Mouse (Mus musculus): ENCODE results near the gene Eef1akmt2. TPM values are rescaled to one million over a fixed set of nuclear protein-coding genes. Genes with fewer than 3 reads are reported as not detected.

The Eef1akmt2 gene
- total RNA-seq, 2 experiments from 2014 or later, result 31.0 to 33.4 TPM

DNA sequence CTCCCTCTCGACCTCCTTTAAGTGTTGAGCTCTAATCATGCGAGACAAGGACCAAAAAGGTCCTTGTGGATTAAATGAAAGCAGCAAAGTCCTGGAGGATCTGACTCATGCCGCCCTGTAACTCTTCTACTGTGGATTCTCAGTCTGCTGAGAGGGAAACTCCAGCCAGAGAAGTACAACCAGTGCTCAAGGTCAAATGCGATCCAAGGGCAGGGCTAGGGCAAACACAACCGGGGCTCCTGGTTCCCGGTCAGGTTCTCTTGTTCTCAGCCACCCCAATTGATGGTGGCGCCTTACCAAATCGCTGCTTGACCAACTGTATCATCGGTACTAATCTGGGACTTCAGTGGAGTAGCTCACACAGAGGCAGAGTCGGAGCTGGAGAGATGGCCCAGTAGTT lies 51.6 kb downstream of the Eef1akmt2 start:
- DNase-seq (ENCODE audit: low spot score in 2 of 2), result no peak
- intact Hi-C loops (cut with DNase I), result no loop called here

DNA sequence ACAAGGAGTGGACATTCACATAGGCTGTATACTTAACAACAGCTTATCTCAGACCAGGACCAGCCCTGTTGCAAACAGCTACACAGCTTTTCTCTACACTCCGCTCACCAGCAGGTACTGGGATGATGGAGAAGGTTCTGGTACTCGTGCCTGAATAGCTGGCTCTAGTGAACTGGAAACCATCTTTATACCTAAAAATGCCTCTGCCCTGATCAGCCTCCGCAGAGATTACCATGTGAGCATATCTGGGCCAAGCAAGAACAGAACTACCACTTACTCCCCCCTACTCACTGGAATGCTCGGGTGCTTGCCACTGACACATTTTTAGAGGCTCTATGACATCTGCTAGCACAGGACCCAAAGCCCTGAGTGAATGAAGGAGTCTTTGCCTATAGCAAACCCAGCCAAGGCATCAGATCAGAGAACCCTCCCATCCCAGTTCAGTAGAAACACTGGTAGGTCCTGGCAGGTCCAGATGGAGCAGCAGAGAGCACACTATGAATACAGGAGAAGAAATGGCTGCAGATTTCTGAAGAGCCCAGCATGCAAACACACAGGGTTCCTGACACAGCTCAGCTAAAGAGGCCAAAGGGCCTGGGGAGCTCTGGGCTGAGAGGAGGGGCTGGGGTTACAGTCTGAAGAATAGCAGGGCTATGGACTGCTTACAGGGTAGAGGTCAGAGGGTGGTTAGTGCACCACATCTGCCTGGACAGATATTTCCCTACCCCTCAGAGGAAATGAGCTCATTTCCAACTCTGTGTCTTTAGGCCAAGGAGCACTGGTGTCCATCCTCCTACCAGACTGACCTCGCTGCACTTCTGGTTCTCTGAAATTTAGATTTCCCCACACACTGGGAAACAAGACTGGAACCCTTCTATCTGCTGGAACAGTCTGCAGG lies 53.1 kb downstream of the Eef1akmt2 start:
- intact Hi-C loops (cut with DNase I), result no loop called here
- peak in 1 of 2 experiments; percentile 79 for DNase-seq (ENCODE audit: low spot score in 2 of 2)

DNA sequence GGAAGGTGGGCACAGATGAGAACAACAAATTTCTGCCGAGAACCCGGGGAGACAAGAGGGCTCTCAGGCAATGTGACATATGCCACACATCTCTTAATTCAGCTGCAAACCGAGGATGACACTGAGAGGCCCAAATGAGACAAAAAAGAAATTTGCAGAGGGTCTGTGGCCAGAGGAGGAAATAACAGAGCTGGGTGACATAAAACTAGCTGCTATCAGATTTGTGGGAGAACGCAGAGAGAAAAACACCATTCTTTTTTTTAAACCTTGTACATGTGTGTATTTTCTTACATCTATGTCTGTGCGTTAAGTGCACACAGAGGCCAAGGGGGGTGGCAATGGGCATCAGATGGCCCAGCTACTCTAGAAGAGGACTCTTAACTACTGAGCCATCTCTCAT lies 57.3 kb downstream of the Eef1akmt2 start:
- no peak for DNase-seq (ENCODE audit: low spot score in 2 of 2)
- intact Hi-C loops (cut with DNase I), result no loop called here

DNA sequence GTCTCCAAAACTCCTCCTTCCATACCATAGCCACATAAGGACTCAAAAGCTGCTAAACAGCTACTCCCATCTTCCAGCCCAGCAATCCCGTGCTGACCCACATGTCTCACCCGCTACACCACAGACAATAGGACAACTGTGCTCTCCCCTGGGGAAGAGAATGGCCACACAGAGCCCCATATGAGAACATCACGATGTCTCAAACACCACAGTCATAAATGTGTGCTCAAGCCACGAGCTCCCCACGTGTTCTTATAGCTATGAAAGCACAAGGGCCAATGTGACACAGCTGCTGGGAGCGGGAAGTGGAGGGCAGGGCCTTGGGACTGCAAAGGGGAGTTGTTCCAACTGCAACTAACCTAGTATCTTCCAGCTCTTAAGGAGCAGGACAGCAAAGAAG lies 59.0 kb downstream of the Eef1akmt2 start:
- intact Hi-C loops (cut with DNase I), result no loop called here
- no peak for DNase-seq (ENCODE audit: low spot score in 2 of 2)

DNA sequence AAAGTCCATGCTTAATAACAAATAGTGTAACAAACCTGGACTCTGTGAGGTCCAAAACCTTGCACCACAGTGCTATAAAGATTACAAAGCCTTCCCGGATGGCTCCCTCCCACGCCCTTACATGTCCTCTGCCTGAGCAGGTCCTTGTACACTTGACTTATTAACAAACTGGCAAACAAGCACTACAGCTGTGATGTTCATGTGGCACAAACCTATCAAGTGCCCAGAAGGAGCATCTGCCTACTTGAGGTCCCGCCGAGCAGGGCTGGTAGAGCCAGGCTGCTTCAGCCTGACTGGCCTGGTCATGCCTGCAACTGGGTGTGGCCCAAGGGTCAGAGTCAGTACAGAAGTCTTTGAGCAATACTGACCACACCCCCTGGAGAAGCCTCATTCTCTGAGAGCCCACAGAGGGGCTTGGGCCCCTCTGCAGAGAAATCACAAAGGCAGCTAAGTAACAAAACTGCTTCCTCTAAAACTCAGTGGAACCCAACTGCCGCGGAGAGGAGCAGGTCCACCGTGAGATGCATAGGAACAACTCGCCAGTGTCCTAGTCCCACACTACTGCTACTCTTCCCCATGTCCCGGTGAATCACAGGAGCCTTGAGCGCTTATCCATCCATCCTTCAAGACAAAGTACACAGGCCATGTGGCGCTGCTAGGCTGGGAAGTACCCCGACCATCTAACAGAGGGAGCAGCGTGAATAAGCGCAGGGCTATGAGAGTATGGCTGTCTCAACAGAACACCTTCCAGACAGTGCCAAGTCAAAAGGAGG lies 61.8 kb downstream of the Eef1akmt2 start:
- intact Hi-C loops (cut with DNase I), result no loop called here
- no peak for DNase-seq (ENCODE audit: low spot score in 2 of 2)

DNA sequence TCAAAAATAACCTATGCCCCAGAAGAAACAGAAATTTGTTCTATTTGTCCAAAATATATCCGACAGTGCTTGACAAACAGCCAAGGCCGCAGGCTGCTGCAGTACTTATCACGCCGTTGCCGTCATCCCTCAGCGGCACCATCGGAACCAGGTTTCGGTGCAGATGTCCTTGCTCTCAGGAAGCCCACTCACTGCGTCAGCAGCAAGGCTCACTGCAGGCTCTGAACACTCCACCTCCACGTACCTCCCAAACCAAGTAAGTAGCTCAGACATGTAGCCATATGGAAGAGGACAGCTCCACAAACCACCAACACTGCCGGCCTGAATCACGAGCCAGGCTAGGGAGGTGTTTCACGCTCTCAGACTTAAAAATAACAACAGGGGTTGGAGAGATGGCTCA lies 63.6 kb downstream of the Eef1akmt2 start:
- intact Hi-C loops (cut with DNase I), result loop anchor here (1.0 to 2.0 kb wide), 3 partner anchors 18 to 68 kb away; no protein-coding TSS in a partner anchor
- DNase-seq (ENCODE audit: low spot score in 2 of 2), result peak; percentile 78 to 98

DNA sequence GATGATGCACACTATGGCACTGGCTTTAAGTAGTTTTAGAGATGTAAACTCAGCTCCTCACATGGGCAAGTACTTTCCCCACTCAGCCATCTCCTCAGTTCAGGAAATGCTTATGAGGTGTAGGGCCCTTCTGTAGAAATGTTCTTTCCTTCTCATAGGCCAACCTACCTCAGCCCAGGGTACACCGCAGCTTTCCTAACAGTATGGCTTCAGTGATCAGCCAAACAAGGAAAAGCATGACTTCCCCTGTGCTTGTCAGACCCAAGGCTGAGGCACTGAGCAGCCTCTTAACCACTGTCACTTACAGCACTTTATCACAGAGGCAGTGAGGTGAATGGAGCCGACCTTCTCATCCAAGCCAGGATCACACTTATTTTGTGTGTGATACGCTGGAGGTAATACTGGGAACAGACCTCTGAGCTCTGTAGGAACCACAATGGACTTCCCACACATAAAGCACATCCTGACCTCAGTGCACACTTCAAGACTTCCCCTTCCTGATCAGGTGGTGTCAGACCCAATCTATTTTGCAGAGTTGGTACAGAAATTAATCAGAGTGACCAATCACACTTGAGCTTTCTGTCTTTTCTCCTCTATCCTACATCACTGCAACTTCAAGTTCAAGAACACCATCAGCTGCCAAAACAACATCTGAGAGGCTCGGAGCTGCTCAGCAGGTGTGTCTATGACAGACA lies 64.8 kb downstream of the Eef1akmt2 start:
- intact Hi-C loops (cut with DNase I), result loop anchor here (2.0 kb wide), 2 partner anchors 25 to 67 kb away; no protein-coding TSS in a partner anchor
- DNase-seq (ENCODE audit: low spot score in 2 of 2), result no peak

DNA sequence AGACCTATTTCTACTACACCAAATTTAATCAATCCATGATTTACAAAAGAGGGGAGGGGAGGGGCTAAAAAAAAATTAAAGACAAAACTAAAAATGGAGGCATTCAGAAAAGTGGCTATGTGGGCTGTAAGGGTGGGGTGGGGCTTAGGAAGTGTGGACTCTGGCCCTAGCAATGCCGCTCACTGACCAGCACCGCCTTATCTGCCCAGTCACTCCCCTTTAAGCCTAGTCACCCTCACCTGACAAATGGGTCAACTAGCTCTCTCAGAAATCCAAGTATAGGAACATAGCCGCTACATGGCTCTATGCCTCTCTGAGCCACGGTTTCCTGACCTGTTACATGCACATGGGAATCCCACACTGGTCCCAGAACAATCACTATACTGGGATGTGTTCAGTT lies 65.5 kb downstream of the Eef1akmt2 start:
- no peak for DNase-seq (ENCODE audit: low spot score in 2 of 2)
- intact Hi-C loops (cut with DNase I), result no loop called here

DNA sequence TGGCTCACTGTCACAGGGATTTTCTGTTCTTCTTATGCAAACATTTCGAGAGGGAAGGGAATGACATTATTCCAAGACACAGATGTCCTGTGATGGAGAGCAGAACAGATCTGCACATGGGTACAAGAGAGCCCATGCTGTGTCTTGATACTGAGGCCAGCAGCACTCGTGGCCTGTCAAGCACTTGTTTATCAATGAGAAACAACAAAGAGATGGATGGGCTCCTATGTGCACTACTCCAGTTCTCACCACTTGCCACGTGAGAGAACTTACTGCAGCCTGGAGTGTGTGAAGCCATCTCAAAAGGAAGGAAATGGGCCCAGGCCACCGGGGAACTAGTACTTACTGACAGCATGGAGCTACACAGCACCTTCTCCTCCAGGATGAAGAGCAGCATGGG lies 66.0 kb downstream of the Eef1akmt2 start:
- DNase-seq (ENCODE audit: low spot score in 2 of 2), result no peak
- intact Hi-C loops (cut with DNase I), result no loop called here

DNA sequence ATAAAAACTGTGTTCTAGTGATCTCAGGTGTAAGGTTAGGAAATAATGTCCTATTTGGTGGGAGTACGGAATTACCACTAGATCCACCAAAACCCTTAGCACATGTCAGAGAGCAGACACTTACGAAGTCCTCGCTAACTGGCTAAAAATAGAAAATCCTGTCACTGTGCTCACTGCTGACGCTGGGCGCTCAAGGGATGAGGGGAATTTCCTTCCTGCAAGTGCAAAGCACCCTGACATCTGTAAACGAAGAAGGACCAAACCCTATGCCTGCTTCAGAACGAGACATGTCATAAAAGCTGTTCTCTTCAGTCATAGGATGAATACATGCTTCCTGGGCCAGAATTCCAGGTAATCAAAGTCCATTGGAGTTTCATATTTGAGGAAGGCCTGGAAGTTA lies 66.5 kb downstream of the Eef1akmt2 start:
- no peak for DNase-seq (ENCODE audit: low spot score in 2 of 2)
- intact Hi-C loops (cut with DNase I), result no loop called here

DNA sequence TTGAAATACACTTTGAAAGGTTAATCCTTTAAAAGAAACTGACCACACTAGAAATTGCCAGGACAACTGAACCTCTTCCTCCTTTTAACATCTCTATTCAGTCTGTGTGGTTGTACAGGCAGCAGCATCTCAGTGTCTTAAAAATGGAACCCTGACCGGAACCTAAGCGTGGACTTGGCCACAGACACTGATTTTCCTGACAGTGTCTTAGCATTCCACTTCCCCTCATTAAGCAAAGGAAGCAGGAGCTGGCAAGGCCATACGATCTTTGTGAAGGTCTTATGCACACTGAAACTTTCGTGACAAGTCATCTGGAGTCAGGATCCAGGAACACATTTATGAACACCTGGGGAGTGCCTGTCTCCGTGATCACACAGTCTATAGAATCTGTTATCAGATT lies 68.4 kb downstream of the Eef1akmt2 start:
- DNase-seq (ENCODE audit: low spot score in 2 of 2), result no peak
- intact Hi-C loops (cut with DNase I), result no loop called here

DNA sequence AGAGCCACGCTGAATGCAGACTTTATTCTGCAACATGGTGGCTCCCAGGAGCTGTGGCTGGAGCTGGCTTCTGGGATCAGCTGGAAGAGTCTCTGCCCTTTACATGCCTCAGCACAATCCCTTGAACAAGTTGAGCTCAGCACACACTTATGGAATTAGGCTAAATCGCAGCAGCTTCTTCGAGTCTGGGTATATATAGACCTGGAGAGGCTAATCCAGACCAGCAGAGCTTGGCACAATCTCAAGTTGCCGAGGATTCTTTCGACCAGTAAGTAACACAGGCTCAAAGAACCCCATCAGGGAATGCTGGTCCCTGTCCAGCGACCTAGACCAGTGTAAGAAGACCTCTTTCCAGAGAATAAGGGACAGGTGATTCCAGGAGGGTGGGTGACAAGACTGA lies 70.6 kb downstream of the Eef1akmt2 start:
- intact Hi-C loops (cut with DNase I), result no loop called here
- no peak for DNase-seq (ENCODE audit: low spot score in 2 of 2)

DNA sequence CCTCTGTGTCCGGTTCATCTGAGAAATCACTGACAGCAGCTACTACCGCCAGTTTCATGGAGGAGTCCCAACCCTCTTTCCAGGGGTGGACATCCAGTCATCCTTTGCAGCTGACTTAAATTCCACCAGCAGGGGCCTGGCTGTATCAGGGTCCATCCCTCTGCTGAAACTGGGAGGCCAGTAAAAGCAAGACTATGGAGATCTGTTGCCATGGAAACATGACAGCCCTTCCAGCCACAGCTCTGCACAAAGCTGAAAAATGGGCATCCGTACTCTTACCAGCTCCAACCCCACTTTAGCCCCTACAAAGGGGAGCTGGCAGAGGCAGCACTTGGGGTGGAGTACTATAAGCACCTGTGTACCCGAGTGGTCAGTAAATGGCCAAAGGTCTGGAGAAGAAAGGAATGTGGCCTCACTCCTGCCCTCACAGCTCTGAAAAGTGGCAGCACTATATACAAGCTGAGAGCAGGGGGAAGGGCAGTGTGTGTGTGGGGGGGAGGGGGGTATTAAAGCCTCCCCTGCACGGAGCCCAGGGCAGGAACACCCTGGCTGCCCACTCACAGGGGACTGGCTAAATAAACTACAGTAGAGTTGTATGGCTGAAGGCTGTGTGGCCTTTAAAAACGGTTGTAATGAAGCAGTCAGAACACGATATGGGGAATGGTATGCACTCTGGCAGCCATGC lies 71.2 kb downstream of the Eef1akmt2 start:
- peak in 1 of 2 experiments; percentile 52 for DNase-seq (ENCODE audit: low spot score in 2 of 2)
- intact Hi-C loops (cut with DNase I), result no loop called here

DNA sequence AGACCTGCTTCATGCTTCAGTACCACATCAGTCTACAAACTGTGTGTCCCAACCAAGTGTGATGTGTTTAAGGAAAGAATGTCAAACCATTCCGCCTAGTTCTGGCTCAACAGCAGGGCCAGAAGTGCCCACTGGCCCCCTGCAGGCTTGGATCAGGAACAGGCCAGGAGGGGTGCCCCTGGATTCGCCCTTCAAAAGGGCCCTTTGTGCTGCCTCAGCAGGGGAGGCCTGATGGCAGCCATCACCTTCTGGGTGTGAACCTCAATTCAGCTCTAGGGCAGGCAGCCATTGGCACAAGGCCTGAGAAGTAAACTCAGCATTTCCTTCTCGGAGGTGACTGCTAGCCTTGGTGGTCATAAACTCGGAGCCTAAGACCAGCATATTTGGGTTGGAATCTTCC lies 71.9 kb downstream of the Eef1akmt2 start:
- intact Hi-C loops (cut with DNase I), result no loop called here
- DNase-seq (ENCODE audit: low spot score in 2 of 2), result no peak

DNA sequence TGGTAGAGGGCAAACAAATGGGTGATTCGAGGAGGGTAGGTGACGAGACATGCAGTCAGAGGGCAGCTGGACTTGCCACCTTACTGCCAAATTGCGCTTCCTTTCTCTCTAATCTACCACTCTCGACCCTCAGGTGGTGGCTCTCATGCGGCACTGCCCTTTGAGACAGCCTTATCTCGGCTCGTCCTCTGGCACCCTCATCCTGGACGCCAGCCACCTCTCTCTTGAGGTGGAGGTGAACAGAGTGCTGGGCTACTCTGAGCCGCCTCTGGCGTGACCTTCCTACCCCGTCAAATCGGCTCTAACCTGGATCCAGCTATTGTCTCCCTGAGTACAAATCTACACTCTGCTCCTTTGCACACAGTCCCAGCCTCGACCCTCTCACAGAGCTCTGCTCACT lies 73.8 kb downstream of the Eef1akmt2 start:
- no peak for DNase-seq (ENCODE audit: low spot score in 2 of 2)
- intact Hi-C loops (cut with DNase I), result no loop called here

DNA sequence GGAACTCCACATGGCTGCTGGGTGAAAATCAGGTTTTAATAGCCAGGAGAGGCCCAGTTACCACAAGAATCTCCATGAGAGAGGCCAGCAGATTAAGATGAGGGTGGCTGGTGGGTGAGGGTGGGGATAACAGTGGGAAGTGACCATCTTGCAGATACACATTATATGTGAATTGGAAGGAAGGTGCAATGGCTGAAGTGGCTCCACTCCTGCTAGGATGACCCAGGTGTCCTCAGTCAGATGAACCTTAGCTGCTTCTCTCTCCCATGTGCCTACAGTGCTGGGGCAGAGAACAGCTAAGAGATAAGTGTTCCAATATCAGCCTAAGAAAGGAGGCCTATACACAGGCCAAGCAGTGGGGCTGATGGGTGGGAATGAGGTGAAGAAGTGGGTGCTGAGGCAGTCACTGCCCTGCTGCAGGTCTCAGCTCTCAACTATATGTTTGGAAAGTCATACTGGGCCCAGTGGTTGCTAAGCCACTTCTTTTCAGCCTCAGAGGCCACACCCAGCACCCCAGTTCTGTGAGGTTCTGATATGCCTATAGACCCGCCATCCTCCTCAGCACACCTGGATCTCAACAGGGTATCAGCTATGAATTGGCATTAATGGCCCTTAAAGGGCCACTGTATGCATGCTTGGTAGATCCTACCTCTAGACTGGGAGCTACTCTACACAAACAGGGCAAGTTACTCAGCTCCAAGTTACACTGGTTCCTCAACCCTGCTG lies 74.6 kb downstream of the Eef1akmt2 start:
- no peak for DNase-seq (ENCODE audit: low spot score in 2 of 2)
- intact Hi-C loops (cut with DNase I), result no loop called here
